Mouse (Mus musculus): ENCODE measurements around the gene Galntl6.

Galntl6 gene

DNA sequence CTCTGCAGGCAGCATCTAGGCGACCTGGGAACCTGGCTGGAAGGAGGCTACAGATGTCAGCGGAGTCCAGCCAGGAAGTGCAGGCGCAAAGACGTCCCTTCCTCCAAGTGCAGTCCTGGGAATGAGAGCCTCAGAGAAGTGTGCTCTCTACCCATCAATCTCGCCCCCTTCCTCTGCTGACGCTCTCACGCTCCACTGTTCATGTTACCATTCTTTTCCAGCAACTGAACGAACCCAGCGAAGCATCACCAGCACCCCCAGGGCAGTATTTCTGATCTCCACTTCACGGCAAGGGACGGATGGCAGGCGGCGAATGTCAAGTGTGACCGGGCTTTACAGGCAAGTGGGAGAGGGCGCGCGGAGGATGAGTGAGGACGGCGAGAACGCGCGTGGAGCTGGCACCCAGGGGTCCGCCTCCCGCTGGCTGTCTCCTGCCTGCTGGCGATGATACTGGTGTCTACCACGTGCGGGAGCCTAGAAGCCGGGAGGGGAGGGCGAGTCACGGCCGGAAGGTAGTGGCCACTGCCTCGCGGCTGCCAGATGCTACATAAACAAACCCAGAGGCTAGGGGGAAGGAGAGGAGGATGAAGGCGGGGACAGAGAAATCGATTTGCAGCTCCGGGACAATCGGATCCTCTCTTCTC, at the start of gene Galntl6:
Galntl6 (minus strand) TSS at position 445 of the 644 bp plus-strand sequence.
- no peak for DNase-seq

GRCm38 (mm10) chr8:58957195-58957739, 44.8 kb upstream of the Galntl6 start:
- no peak for DNase-seq

DNA sequence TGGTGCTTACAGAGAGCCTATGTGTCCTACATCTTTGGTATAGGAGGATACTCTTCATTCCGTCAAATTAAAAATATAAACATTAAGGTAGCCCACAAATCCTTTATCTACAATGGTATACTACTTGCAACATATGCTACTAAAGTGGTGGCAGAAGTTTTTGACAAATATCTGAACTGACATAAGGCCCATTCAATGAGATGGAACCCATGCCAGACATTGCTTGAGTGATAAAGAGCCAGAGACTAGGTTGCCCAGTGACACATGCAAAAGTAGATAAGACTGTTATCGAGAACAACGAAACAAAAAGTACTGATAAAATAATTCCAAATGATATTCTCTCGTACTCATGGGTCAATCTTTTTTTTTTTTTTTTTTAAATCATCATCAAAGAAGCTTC, 31.3 kb upstream of the Galntl6 start:
- no peak for DNase-seq

GRCm38 (mm10) chr8:58931066-58931465, 18.6 kb upstream of the Galntl6 start:
- DNase-seq, result no peak

- DNase-seq, result no peak
Measured at GRCm38 (mm10) chr8:58915142-58915541, 2.7 kb upstream of the Galntl6 start.

GRCm38 (mm10) chr8:58913640-58913968, 1.2 kb upstream of the Galntl6 start:
- DNase-seq, result no peak

DNA sequence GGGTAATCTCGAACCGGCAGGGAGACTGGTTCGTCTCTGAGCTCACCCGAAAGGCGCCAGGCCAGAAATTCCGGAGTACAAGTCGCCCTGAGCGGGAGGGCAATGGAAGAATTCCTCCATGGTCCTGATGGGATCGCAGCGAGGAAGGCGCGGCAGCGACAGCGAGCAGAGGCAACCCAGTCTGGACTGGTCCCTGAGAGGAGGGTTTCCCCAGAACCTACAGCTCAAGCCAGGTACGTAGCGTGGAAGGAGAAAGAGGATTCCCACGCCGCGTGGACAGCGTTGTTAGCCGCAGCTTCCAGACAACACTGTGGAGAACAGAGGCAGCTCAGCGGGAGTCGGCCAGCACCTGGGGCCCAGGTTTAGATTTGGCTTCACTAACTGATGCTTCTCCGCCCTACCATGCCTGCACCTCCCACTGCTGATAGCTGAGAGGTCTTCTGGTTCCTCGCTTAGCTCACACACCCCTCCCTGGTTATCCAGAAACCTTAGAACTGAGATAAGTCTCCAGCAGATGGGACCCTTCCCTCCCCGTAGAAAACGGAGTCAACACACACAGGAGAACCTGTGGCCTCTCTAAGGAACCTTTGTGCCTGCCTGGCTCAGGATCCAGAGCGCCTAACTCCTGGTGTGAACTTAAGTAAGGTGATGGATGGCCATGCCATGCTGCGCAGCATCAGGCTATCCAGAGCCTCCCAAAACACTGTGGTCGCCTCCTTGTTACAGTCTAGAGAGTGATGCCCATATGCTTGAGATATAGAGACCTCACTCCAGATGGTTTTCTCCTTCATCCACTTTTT, 600 bp upstream of the Galntl6 start:
- no peak for DNase-seq

GRCm38 (mm10) chr8:58911677-58912076, 763 bp downstream of the Galntl6 start, which contains the start of gene BC030500:
TSS of gene BC030500 (plus strand) at chr8:58911755.
- DNase-seq, result no peak

DNA sequence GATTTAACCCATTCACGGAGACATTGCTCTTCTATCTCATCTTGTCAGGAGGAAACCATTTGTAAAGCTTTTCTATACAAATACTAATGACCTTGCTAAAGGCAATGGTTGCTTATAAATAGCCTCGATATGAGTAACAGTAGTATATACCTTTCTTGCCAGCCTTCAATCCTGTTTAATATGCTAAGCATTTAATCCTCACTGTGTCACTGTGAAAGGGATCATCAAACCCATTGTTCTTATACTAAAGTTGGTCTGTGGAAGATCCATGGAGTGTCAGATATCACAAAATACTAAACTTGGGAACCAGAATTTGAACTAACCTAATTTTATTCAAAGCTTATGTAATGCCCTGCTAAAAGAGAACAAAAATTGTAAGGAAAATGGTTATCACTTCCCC, 8.0 kb downstream of the Galntl6 start:
- DNase-seq, result no peak

- DNase-seq, result no peak
Measured at GRCm38 (mm10) chr8:58895960-58896359, 16.5 kb downstream of the Galntl6 start.

DNA sequence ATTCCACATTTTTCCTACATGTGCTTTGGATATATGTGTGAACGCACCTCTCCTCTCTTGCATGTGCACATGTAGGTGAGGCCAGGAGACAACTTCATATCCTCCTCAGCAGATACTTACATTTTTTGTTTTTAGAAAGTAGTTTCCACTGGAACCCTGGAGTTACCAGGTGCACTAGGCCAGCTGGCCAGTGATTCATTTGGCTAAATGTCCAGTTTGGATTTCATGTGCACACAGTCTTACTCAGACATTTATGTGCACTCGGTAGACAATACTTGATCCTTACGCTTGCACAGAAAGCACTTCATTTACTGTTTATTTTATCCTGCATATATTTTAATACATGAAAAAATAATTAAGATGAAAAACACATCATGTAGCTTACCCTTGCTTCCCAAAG, 21.8 kb downstream of the Galntl6 start:
- DNase-seq, result no peak

- DNase-seq, result no peak
Measured at GRCm38 (mm10) chr8:58886405-58886804, 26.0 kb downstream of the Galntl6 start.

GRCm38 (mm10) chr8:58824347-58824746, 88.1 kb downstream of the Galntl6 start:
- no peak for DNase-seq

DNA sequence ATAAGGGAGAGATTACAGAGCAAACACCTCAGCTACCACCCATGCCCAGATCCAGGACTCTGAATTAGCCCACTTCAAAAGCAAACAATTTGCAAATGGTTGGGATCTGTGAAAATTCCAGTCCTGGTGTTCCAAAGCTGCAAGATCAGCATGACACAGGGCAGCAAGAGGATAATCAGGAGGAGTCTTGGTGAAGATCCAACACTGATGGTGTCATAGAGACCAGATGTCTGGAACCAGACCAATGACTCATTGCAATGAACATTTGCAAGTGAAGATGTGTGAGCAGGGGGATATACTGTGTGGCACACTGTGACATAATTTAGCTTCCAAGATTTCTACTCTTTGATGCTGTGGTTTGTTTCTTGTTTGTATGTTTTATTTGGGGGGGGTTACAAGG, 107.2 kb downstream of the Galntl6 start:
- no peak for DNase-seq

DNA sequence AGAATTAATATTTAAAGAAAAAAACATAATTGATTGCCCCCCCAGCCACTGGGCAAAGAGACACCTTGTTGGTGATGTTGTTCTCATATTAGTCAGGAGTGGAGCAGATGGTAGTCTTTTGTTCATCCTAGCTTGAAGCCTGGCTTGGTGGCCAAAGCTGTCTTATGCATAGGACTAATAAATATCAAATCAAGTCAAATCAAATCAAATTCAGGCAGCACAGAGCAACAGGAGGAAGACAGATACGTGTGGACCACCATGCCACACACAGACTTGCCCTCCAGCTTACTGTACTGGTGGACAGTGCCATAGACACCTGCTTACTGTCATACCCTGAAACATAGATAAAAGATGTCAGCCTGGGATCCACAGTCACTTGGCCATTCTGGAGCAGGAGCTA, 110.6 kb downstream of the Galntl6 start:
- DNase-seq, result no peak

DNA sequence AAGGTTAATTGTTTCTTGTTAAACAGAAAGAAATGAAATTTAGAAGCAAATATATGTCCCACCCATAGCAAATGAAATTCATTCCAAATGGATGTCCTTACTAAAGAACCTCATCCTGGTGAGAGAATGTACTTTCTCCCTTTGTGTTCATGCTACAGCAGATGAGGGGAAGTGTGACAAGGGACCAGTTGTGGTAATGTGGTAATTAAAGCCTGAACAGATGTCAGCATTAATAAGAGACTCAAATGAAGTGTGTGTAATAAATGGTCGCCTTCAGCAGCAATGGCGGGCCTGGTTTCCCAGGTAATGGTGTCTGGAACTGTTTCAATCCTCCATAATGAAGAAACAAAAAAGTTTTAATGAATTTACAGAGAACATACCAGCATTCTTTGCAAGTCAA, 158.7 kb downstream of the Galntl6 start:
- DNase-seq, result no peak

- no peak for DNase-seq
Measured at GRCm38 (mm10) chr8:58737963-58738362, 174.5 kb downstream of the Galntl6 start.

GRCm38 (mm10) chr8:58691761-58692160, 220.7 kb downstream of the Galntl6 start:
- DNase-seq, result no peak

GRCm38 (mm10) chr8:58677847-58678450, 234.5 kb downstream of the Galntl6 start:
- no peak for DNase-seq

GRCm38 (mm10) chr8:58669075-58669474, 243.4 kb downstream of the Galntl6 start:
- no peak for DNase-seq

- DNase-seq, result no peak
Measured at GRCm38 (mm10) chr8:58660019-58660418, 252.4 kb downstream of the Galntl6 start.

GRCm38 (mm10) chr8:58655631-58656030, 256.8 kb downstream of the Galntl6 start:
- no peak for DNase-seq

DNA sequence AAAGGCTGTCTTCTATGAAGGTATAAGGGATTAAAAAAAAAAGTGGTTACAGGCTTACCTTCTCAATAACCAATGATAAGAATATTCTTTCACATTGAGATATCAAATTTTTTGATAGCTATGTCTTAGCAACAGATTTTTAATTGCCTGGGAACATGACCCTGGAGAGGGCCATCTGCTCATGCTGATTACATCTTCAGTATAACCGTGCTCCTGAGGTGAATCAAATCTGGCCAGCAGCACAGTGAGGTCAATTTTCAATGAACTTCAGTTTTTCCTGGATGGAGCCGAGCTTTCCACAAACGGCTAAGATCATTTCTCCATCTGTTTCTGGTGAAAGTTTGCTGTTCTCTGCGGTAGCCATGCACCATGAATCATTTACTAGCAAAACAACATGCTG, 306.0 kb downstream of the Galntl6 start:
- no peak for DNase-seq

- DNase-seq, result no peak
Measured at GRCm38 (mm10) chr8:58604751-58605150, 307.7 kb downstream of the Galntl6 start.

All from thymus, adult 18-20 months (tissue).